Mouse (Mus musculus) olfactory bulb, adult 2 months (tissue): Measurements from ENCODE around the gene Scgb1a1.

Source experiments
- CTCF ChIP-seq: fragments of 200-500 bp; IDR thresholded peaks from 2 replicates; pipeline ENCODE4 v1.5.1; 2012; ENCODE audit warnings: low read depth, mild to moderate bottlenecking, low read length, moderate library complexity; ENCODE audit not compliant: insufficient read depth
- POLR2A ChIP-seq: fragments of 200-500 bp; IDR thresholded peaks from 2 replicates; pipeline ENCODE4 v1.6.1; 2012; ENCODE audit warnings: mild to moderate bottlenecking, low read depth, low read length, moderate library complexity; ENCODE audit not compliant: insufficient read depth

DNA sequence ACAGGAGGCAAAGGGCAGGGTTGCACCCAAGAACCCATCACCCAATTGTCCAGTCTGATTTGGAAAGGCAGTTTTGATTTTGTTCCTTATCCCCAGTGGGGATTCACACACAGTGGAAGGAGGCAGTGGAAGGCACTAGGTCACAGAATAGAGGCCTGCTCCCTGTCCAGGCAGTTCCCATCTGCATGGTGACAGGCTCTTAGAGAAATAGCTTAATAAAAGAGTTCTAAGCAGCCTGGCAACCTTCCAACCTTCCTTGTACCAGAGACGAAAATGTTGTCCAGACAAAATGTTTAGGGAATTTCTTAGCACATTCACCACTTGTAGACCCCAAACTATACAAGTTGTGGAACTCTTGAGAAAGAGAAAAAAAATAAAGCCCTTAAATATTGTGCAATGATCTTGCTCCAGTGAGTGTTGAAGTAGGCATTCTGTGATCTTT, 39.8 kb downstream of the Scgb1a1 start:
- TF ChIP-seq CTCF (no peak), POLR2A (no peak)
